Mouse (Mus musculus) T-helper 1 cell (primary cell): ENCODE measurements around the gene Zdhhc16.

ENCODE experiments used
- in situ Hi-C: fragments of 300-600 bp; cut with MboI, MseI; formaldehyde crosslinking; loops from one replicate; pipeline ENCODE4 v1.15.1; 2025; ENCODE audit warnings: high pct_unique_total_duplicates

The Zdhhc16 gene

GRCm38 (mm10) chr19:41933179-41934086 is at the start of gene Zdhhc16, which contains the start of gene Exosc1:
Gene Zdhhc16, plus strand, starts transcription at chr19:41933480.
Gene Exosc1, minus strand, starts transcription at chr19:41933423.
- in situ Hi-C loops, result no loop called here

GRCm38 (mm10) chr19:41883882-41884281 is 49.4 kb upstream of the Zdhhc16 start:
- in situ Hi-C loops, result no loop called here

GRCm38 (mm10) chr19:41888191-41888590 is 45.1 kb upstream of the Zdhhc16 start:
- in situ Hi-C loops, result no loop called here

- in situ Hi-C loops, result no loop called here
Observed at GRCm38 (mm10) chr19:41894959-41895358, 38.3 kb upstream of the Zdhhc16 start.

GRCm38 (mm10) chr19:41895460-41896318 is 37.6 kb upstream of the Zdhhc16 start, which contains the start of gene Rrp12:
Gene Rrp12, minus strand, starts transcription at chr19:41896173.
- in situ Hi-C loops, result no loop called here

- in situ Hi-C loops, result no loop called here
Observed at GRCm38 (mm10) chr19:41896319-41896711, 37.0 kb upstream of the Zdhhc16 start.

- in situ Hi-C loops, result no loop called here
Observed at GRCm38 (mm10) chr19:41898860-41899259, 34.4 kb upstream of the Zdhhc16 start.

- in situ Hi-C loops, result no loop called here
Observed at GRCm38 (mm10) chr19:41900495-41901090, 32.7 kb upstream of the Zdhhc16 start.

GRCm38 (mm10) chr19:41901696-41902095 is 31.6 kb upstream of the Zdhhc16 start:
- in situ Hi-C loops, result no loop called here

GRCm38 (mm10) chr19:41902848-41903593 is 30.3 kb upstream of the Zdhhc16 start:
- in situ Hi-C loops, result no loop called here

- in situ Hi-C loops, result no loop called here
Observed at GRCm38 (mm10) chr19:41905246-41905645, 28.0 kb upstream of the Zdhhc16 start.

GRCm38 (mm10) chr19:41906311-41907078 is 26.8 kb upstream of the Zdhhc16 start:
- in situ Hi-C loops, result no loop called here

- in situ Hi-C loops, result no loop called here
Observed at GRCm38 (mm10) chr19:41907079-41907760, 26.1 kb upstream of the Zdhhc16 start.

- in situ Hi-C loops, result no loop called here
Observed at GRCm38 (mm10) chr19:41908736-41909135, 24.5 kb upstream of the Zdhhc16 start.

- in situ Hi-C loops, result no loop called here
Observed at GRCm38 (mm10) chr19:41910396-41910795, 22.9 kb upstream of the Zdhhc16 start.

- in situ Hi-C loops, result no loop called here
Observed at GRCm38 (mm10) chr19:41911178-41912073, 21.9 kb upstream of the Zdhhc16 start, which contains the start of gene Pgam1. Gene Pgam1, plus strand, starts transcription at chr19:41911923.

- in situ Hi-C loops, result no loop called here
Observed at GRCm38 (mm10) chr19:41912121-41913080, 20.9 kb upstream of the Zdhhc16 start.
